Mouse (Mus musculus) retina, embryonic 14.5 days (tissue): ENCODE results near the gene Sumo1.
A peak's percentile ranks its signal among the peaks of the same experiment; 100 is the strongest.
"Not testable (repeated sequence)": the region's sequence is repeated elsewhere in the genome, so short reads cannot be mapped to it uniquely, and the experiment has no call there.

Experiments used
- DNase-seq: peaks from one replicate; pipeline ENCODE4 v3.0.0-alpha.2; 2015; ENCODE audit warnings: low spot score

The Sumo1 gene

DNA sequence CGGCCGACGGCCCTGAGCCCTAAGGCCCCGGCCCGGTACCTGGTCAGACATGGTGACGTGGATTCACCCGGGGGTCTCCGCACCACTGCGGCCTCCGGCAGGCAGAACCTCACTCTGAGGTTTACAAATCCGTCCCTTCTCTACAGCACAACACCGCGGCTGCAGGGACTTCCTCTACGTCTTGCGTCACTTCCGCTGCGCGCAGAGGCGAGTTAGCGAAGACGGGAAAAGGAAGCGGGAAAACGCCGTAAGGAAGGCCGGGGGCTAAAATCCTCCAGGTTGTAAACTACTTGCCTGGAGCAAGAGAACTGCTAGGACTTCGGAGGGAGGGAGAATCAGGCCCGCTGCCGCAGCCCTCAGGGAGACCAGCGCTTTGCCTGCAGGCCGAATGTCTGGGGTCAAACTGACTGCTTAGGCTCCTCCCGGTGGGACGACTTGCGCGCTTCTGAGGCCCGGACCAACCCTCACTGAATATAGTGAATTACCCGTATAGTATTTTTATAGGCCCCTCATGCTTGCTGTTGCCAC is at the start of gene Sumo1:
Sumo1 (minus strand) TSS at position 194 of the 528 bp plus-strand sequence.
- DNase-seq = peak; percentile 91

DNA sequence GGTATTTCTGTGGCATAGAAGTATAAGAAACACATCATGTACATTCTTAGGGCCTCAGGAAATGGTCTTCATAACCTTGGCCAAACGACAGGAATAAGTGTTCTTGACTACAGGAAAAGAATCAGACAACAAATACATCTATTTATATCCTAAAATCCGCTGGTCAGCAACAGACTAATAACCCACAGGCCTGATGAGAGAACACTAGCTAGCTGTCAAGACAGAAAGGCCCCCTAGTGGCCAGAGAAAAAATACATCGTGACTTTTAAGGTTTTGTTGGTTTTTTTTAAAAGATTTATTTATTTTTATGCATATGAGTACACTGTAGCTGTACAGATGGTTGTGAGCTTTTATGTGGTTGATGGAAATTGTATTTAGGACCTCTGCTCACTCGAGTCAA is 49.3 kb upstream of the Sumo1 start:
- DNase-seq = peak; percentile 73

DNA sequence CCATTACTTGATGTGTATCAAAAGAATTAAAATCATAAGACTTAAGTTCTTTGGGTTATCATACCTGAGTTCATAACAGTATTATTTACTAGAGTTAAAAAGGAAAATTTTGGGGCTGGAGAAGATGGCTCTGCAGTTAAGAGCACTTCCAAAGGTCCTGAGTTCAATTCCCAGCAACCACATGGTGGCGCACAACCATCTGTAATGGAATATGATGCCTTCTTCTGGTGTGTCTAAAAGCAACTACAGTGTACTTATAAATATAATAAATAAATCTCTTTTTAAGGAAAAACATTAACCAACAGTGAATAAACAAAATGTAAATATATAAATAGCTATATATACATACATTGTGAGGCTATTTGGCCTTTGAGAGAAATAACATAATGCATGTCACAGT is 31.1 kb upstream of the Sumo1 start:
- DNase-seq = no peak

DNA sequence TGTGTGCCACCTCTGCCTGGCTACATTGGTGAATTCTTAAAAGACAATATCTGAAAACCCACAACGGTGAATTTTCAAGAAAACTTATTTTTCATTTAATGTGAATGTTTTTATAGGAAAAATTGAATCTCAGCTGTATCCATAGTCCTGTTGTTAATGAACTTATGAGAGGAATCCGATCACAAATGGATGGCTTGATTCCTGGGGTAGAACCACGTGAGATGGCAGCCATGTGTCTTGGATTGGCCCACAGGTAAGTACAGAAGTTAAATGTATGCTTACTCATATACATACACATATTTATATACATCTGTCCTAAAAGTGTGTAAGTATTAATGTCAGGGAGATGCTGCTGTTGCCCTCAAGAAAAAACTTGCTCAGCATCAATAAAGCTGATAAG is 27.6 kb upstream of the Sumo1 start:
- DNase-seq = no peak

DNA sequence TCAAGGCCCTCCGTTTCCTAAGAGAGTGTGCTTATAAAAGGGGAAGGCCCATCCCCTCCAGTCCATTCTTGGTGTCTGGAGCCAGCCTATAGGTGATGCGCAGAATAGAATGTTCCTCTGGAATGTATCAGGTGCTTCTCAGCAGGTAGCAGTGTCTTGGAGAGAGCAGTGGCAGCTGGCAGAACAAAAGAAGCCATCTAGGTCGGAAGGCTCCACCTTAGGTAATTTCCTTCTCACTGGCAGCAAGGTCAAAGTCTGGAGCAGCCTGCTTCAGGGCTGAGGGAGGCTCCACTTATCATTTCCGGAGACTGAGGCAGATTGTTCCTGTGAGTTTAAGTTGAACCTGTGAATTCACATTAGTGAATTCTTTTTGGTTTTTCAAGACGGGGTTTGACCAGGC is 27.1 kb upstream of the Sumo1 start:
- no peak for DNase-seq

DNA sequence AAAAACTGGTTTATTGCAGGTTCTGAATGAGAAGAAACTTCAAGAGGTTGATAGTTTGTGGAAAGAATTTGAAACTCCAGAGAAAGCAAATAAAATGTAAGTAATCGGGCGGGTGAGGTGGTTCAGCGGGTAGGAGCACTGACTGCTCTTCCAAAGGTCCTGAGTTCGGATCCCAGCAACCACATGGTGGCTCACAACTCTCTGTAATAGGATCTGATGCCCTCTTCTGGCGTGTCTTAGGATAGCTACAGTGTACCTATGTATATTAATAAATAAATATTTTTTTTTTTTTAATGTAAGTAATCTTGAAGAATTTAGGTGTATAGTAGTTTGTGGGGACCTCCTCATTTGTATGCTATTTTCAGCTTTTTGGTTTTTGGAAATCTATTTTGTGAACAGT is 19.8 kb upstream of the Sumo1 start:
- DNase-seq = no peak

DNA sequence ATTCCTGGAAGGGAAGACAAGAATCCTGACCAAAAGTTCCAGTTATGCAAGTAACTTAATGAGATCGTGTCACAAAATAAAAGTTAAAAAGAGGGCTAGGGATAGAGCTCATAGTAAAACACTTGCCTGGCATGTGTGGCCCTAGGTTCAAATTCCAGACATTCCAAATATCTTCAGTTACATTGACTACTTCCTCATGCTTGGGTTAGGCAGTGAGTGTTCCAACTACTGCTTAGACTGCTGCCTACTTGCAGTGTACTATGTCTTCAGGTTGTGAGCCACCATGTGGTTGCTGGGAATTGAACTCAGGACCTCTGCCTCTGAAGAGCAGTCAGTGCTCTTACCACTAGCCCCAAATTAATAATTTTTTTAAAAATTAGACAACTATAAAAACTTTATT is 16.9 kb upstream of the Sumo1 start:
- no peak for DNase-seq

DNA sequence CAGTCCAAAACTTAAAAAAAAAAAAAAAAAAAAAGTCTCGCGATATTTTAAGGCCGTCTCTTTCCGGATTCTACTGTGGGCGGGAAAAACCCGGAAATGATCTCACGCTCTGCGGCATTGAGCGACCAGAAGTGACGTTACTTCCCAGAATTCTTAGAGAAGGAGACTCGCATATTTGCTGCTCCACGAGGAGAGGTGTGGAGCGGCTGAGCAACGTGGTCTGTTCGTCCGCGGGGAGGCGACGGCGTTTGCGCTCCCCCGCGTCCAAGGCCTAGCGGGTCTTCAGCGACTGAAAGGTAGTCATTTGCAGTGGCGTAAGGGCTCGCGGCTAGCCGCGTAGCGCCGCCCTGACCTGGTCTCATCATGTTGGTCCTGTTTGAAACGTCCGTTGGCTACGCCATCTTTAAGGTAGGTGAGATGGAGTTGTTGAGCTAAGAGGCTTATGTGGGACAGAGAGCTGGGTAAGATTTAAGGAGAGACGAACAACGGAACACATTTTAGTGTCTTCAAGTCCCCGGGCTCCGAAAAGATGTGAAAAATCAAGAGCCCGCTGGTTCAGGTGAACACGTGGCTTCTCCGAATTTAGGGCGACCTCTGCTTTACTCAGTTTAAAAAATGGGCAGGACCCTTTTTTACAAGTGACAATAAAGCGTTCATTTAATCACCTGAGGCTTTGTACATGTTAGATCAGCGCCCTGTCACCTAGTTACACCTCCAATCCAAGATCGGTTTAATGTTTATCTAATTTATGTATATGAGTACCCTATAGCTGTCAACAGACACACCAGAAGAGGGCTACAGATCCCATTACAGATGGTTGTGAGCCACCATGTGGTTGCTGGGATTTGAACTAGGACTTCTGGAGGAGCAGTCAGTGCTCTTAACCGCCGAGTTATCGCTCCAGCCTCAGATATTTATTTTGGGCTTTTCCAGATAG is 14.5 kb upstream of the Sumo1 start, which contains the start of gene Nop58:
Nop58 (plus strand) TSS at position 153 of the 937 bp plus-strand sequence.
- peak; percentile 97 for DNase-seq

DNA sequence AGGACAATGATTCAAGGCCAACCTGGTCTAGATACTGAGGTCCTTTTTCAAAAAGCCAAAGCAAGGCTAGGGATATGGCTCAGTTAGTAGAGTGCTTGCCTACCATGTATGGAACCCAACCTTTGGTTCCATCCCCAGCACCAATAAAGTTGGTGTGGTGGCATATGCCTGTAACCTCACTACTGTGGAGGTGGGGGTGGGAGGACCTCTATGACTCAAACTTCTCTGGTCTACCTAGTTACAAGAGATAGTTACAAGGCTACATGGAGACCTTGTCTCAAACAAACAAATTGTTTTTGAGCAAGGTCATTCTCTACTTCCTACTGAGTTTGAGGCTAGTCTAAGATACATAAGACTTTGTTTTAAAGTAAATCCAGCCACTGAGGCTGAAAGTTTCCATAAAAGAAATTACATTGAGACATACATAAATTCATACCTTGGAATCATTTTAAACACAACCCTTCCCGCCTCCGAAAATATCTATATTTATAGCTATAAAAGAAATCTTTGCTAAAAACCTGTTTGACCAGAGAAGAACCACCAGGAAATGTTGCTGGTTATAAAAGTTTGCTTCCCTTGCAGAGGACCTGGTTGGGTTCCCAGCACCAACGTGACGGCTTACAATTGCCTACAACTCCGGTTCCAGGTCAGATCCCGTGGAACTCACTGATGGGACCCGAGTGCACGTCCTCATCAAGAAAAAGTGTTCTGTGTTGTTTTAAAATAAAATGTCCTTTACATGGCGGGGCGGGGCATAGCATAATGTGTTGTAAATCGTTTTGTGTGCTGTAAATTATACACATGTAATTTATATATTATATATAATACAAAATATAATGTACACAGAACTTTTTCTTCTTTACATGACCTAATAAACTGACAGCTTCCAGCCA is 13.5 kb upstream of the Sumo1 start:
- DNase-seq = no peak

DNA sequence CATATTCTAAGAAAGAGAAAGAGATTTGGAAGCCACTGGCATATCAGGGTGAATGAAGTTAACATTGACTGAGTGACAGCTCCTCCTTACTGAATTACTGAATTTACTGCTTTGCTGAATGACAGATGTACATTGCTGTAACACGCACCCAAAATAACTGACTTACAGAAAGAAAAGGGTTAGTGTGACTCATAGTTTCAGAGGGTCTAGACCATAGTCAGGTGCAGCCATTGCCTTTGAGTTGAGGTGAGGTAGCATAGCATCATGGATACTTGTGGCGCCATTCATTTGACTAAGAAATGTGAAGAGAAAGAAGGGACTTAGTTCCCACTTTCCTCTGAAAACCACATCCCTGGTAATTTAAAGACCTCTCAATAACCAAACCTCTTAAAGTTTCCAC is 3.0 kb upstream of the Sumo1 start:
- DNase-seq = no peak

DNA sequence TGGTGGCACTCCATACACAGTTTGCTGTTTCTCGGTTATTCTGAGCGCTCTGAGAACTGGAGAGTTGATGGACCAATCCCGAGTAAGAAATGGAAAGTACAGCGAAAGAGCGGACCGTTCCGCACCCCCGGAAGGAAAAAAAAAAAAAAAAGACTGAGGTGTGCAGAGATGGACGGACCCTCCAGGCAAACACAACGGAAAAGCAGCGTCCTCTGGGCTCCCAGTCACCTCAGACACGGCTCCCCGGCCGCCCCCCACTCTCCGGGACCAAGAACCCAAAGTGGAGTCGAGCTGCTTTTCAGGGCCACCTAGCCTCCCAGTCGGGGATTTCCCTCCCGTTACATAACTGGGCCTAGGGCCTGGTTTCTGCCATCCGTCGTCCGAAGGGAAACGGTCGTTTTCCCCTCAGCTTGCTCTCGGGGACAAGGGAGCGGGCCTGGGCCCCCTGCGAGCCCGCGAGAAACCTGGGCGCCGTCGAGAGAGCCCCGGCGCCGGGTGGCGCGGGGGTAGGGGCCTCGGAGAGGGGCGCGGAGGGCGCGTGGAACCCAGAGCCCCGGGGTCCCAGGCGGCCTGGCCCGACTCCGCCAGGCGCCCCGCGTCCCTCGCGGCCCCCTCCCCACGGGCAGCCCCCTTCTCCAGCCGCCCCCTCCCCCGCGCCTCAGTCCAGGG is 538 bp downstream of the Sumo1 start:
- DNase-seq = peak; percentile 48

DNA sequence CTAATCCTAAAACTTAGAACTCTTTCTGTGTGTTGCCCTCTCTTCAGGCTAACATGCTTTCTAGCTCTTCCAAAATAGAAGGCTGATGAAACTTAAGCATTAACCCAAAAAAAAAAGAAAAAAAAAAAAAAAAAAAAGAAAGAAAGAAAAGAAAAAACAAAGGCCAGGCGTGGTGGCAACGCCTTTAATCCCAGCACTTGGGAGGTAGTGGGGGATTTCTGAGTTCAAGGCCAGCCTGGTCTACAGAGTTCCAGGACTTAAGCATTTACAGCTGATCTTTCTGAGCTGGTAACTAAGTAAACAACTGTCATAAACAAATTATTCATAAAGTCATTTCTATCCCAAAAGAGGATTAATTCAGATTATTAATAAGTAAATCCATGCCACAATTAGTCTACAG is 1.8 kb downstream of the Sumo1 start:
- no peak for DNase-seq

DNA sequence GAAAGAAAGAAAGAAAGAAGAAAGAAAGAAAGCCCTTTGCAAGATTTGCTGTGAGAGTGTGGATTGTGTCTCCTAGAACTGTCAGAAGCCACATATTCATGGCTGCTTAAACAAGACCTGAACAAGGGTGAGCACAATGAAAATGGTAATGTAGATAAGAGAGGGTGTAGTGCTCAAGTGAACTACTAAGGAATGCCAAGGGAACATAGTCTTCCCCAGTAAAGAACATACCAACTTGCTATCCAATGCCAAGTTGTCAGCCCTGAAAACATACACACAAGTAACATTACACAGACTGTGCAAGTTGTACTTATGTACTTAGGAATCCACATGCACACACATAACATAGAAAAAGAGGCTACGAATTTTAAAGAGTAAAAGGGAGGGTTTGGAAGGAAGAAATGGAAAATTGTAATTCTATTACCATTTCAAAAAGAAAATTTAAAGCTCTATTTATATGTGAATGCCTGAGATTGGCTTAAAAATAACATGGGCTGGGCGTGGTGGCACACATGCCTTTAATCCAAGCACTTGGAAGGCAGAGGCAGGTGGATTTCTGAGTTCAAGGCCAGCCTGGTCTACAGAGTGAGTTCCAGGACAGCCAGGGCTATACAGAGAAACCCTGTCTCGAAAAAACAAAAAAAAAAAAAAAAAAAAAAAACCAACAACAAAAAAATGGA is 7.0 kb downstream of the Sumo1 start:
- no peak for DNase-seq

DNA sequence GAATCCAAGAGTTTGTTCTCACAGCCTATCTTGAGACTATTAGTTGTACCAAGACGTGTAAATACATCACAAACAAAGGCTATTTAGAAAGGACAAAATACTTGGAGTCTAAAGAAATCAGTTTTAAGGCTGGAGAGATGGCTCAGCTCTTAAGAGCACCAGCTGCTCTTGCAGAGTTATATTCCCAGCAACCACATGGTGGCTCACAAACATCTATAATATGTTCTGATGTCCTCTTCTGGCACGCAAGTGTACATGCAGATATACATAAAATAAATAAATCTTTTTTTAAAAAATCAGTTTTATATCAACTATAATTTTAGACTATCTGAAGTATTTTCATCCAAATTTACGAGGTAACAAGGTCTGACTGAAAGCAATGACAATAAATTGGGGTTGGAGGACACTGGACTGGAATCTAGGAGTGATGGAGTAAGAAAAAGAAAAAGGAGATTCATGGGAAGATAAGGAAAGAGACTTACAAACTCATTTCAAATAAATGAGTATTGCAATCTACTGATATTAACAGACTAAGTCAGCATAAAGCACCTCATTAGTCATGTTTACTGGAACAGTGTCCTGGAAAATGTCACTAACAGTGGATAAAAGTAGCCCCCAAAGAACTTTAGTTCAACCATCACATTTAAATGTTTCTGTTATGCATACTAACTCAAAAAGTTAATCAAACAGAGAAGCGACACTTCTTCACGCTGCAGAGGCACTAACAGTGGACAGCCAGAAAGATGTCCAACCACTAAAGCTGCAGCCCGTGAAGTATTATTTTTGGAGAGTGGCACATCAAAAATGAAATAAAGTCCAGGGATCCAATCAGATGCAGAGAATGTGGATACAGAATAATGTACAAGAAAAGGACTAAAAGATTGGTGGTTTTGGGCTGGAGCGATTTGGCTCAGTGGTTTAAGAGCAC is 14.1 kb downstream of the Sumo1 start:
- no peak for DNase-seq

DNA sequence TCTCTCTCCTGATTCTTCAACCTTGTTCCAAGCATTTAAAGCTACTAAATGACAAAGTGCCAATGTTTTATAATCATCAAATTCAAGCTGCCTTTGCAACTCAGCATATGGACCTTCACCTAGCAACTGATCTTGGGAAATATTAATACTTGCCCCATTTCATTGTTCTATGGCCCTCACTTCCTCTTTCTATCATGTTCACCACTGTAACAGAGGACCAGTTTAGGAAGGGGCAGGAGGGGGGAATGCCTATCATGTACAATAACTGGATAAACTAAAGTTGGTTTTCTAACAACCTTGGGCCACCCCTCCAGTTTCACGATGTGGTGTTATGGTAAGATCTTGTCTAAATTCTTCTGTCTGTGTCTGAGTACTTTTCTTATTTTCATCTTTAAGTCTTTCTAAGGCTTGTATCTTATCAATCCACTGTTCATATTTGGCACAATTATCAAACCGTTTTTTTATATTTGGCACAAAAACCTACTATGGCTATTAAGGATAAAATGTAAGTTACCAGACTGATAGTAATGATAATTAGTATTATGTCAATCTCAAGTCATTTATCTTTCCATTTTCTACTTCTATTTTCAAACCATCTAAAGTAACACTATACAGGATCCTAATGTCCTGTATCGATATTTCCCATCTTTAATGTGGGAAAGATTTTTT is 17.3 kb downstream of the Sumo1 start:
- no peak for DNase-seq

DNA sequence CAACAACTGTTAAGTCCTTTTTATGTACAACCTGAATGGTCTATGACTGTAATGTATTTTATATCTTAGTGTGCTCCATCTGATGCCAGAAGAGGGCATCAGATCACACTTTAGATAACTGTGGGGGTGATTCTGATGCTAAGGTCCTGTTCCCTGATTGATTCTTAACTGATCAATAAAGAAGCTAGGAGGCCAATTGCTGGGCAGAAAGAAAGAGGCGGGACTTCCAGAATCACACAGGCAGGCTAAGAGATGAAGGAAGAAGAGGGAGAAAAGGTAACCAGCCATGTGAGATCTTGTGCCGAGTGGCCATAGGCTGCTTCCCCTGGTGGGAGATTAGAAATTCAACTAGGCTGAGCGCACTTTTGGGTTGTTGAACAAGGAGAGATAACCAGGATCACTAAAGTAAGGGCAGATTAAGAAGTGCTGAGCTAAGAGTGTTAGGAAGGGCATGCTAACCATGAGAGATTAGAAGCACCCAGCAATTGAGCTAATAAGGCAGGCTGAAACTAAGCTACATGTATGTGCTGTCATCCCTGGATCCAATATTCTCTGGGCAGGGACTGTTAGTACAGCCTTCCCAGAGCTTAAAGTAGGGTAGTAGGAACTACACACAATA is 19.3 kb downstream of the Sumo1 start:
- no peak for DNase-seq

DNA sequence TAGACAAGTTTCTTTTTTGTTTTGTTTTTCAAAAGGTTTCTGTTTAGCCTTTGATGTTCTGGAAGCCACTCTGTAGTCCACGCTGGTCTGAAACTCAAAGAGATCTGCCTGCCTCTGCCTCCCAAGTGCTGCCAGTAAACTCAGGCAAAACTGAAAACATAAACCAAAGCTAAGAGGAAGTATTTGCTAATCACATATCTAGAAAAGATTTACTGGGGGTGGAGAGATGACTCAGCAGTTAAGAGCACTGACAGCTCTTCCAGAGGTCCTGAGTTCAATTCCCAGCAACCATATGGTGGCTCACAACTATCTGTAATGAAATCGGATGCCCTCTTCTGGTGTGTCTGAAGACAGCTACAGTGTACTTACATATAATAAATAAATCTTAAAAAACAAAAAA is 24.1 kb downstream of the Sumo1 start:
- not testable (repeated sequence) for DNase-seq

DNA sequence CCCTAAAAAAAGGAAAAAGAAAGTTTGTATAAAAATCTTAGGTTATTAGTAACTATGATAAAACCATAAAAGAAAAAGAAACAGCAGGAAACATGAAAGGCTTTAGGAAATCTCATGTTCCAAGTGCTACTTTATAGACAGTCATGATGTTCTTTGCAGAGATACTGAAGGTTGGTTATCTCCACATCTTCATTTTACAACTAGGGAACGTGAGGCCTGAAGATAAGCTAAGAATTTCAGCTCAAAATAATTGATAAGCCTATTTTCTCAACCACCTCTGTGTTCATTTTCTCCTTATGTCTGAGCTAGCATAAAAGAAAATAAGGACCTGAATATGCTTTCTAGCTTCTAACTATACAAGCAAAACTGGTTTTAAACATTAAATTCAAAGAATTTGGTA is 28.1 kb downstream of the Sumo1 start:
- DNase-seq = no peak

DNA sequence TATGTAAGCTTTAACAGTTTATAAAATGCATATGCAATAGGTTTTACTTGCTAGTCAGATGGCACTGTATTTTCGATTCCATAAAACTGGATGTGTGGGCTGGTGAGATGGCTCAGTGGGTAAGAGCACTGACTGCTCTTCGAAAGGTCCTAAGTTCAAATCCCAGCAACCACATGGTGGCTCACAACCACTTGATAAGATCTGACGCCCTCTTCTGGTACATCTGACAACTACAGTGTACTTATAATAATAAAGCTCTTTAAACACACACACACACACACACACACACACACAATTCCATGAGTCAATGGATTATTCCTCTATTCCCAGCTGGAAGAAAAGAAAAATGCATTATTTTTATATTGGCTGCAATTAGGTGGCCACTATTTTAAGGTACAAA is 32.3 kb downstream of the Sumo1 start:
- DNase-seq = peak; percentile 23
